Comparison of ENCODE assay signal across 8 mouse cellular contexts in genomic region chr2:19275602-19276539, GRCm38 (mm10).
DNase-seq lines count a peak whose midpoint lies in the region; ATAC-seq and TF ChIP-seq lines count a peak whose summit lies in the region.

No protein-coding gene starts in this region.

- H3K9ac ChIP-seq in lung, embryonic 16.5 days (ENCODE audit: low read length), result peak overlapping the region; percentile 75

- H3K36me3 ChIP-seq in hindbrain, embryonic 10.5 days, result no peaks in the 10 kb centered on the region
- H3K36me3 ChIP-seq in lung, embryonic 16.5 days (ENCODE audit: control insufficient read depth, insufficient read depth, low read length), result no peaks in the 10 kb centered on the region
- H3K36me3 ChIP-seq in thymus, adult 2 months (ENCODE audit: control insufficient read depth, insufficient read depth, low read length), result no peaks in the 10 kb centered on the region

- H3K9me3 ChIP-seq in hindbrain, embryonic 10.5 days, result no peaks in the 10 kb centered on the region
- H3K9me3 ChIP-seq in lung, embryonic 16.5 days (ENCODE audit: control insufficient read depth, low read length), result no peaks in the 10 kb centered on the region

- peak; percentile 90 for ATAC-seq in frontal cortex, adult (ENCODE audit: low TSS enrichment)
- peak; percentile 88 for ATAC-seq in lung, embryonic 16.5 days (ENCODE audit: low read depth)

- peak overlapping the region; percentile 58 for H3K4me3 ChIP-seq in hindbrain, embryonic 10.5 days
- H3K4me3 ChIP-seq in lung, embryonic 16.5 days (ENCODE audit: low read length), result peak overlapping the region; percentile 56
- peak overlapping the region; percentile 40 for H3K4me3 ChIP-seq in thymus, adult 2 months (ENCODE audit: control insufficient read depth, insufficient read depth, low read length)

- TF ChIP-seq CTCF in thymus, adult 2 months (IDR thresholded peaks at IDR 0.05; ENCODE audit: borderline replicate concordance, control insufficient read depth, extremely low read depth, insufficient read depth, low read length, poor library complexity), result peak; percentile 82

- H3K4me1 ChIP-seq in hindbrain, embryonic 10.5 days (replicated peaks), result peaks cover under 1% of the 10 kb centered on the region; the same call in 1 of the 2 replicates
- H3K4me1 ChIP-seq in lung, embryonic 16.5 days (replicated peaks; ENCODE audit: control insufficient read depth, insufficient read depth, low read length), result no peaks in the 10 kb centered on the region; the same call in 1 of the 2 replicates
- peaks cover 2% of the 10 kb centered on the region; the same call in 1 of the 2 replicates for H3K4me1 ChIP-seq in thymus, adult 2 months (replicated peaks; ENCODE audit: control insufficient read depth, insufficient read depth, low read length)

- WGBS in hindbrain, embryonic 10.5 days, result 12% methylated on average over 25 of the region's 25 CpGs
- WGBS in lung, embryonic 16.5 days, result 3% methylated on average over 25 of the region's 25 CpGs
- 8% methylated on average over 25 of the region's 25 CpGs for WGBS in thymus, adult 2 months

- peak overlapping the region; percentile 89 for H3K27ac ChIP-seq in hindbrain, embryonic 10.5 days
- H3K27ac ChIP-seq in lung, embryonic 16.5 days (ENCODE audit: low read length), result peak overlapping the region; percentile 79
- no peak overlapping the region for H3K27ac ChIP-seq in thymus, adult 2 months (ENCODE audit: control insufficient read depth, insufficient read depth, low read length)

- peak overlapping the region; percentile 83 for H3K4me2 ChIP-seq in lung, embryonic 16.5 days (ENCODE audit: low read depth, low read length)

- TF ChIP-seq POLR2A in thymus, adult 2 months (IDR thresholded peaks at IDR 0.05; ENCODE audit: control insufficient read depth, extremely low read depth, insufficient read depth, low read length, poor library complexity), result no peak

- peak; percentile 71 for DNase-seq in Muller cell, postnatal 12 days (ENCODE audit: inconsistent ontology term)
- peak; percentile 80 for DNase-seq in cerebellum, adult 9-10 months
- peak; percentile 74 for DNase-seq in hindbrain, embryonic 10.5 days (ENCODE audit: low spot score)
- DNase-seq in layer of hippocampus, adult 9-11 months, result peak; percentile 52
- peak; percentile 50 for DNase-seq in ovary, adult 18-20 months (ENCODE audit: low spot score)
- peak; percentile 81 for DNase-seq in thymus, adult 2 months

- peaks cover 7% of the 10 kb centered on the region; the same call in 1 of the 2 replicates for H3K27me3 ChIP-seq in hindbrain, embryonic 10.5 days (ENCODE audit: insufficient read depth, poor library complexity, severe bottlenecking)
- no peaks in the 10 kb centered on the region for H3K27me3 ChIP-seq in lung, embryonic 16.5 days (ENCODE audit: control insufficient read depth, insufficient read depth, low read depth, low read length)
- no peaks in the 10 kb centered on the region for H3K27me3 ChIP-seq in thymus, adult 2 months (ENCODE audit: control insufficient read depth, insufficient read depth, low read length)
